Mouse (Mus musculus) embryonic facial prominence, embryonic 13.5 days (tissue): ENCODE data around the gene Sap25. TPM values are rescaled to one million over a fixed set of nuclear protein-coding genes. Genes with fewer than 3 reads are reported as not detected.

Source experiments
- ATAC-seq: fragments of 200-750 bp; cut with Nextera tagmentation; 2 replicates; pipeline ENCODE4 v1.8.0; 2017; ENCODE audit warnings: low read depth; ENCODE audit not compliant: insufficient number of reproducible peaks, insufficient read depth, low FRiP score, low TSS enrichment
- H3K27ac ChIP-seq: fragments of 300-500 bp; sonication (generic); 2 replicates; pipeline ENCODE4 v1.5.1; 2015; ENCODE audit warnings: moderate library complexity, mild to moderate bottlenecking, inconsistent platforms
- H3K27me3 ChIP-seq: fragments of 300-500 bp; sonication (generic); 2 replicates; pipeline ENCODE4 v1.6.1; 2015; ENCODE audit warnings: mild to moderate bottlenecking, inconsistent platforms
- H3K36me3 ChIP-seq: fragments of 300-500 bp; sonication (generic); 2 replicates; pipeline ENCODE4 v1.6.1; 2015; ENCODE audit warnings: mild to moderate bottlenecking, inconsistent platforms
- H3K4me1 ChIP-seq: fragments of 300-500 bp; sonication (generic); 2 replicates; pipeline ENCODE4 v1.6.1; 2015; ENCODE audit warnings: inconsistent platforms
- H3K4me2 ChIP-seq: fragments of 300-500 bp; sonication (generic); 2 replicates; pipeline ENCODE4 v1.6.1; 2015; ENCODE audit warnings: moderate library complexity, mild to moderate bottlenecking, inconsistent platforms
- H3K4me3 ChIP-seq: fragments of 300-500 bp; sonication (generic); 2 replicates; pipeline ENCODE4 v1.5.1; 2015; ENCODE audit warnings: mild to moderate bottlenecking, inconsistent platforms
- H3K9ac ChIP-seq: fragments of 300-500 bp; sonication (generic); 2 replicates; pipeline ENCODE4 v1.6.1; 2015; ENCODE audit warnings: mild to moderate bottlenecking, inconsistent platforms
- H3K9me3 ChIP-seq: fragments of 300-500 bp; sonication (generic); 2 replicates; pipeline ENCODE4 v1.6.1; 2016; ENCODE audit warnings: inconsistent platforms
- WGBS: fragments of 180-500 bp; shearing (Covaris S2); methylation state at CpG from one replicate; pipeline ENCODE4 v1.1.7; 2015; ENCODE audit warnings: mixed read lengths; 5-methylcytosine and 5-hydroxymethylcytosine counted together
- polyA plus RNA-seq: library from polyadenylated mRNA; unstranded; fragments of >200 nt; fragmentation: Nextera tagmentation; extraction: Ambion mirVana; gene quantifications from 2 replicates; pipeline ENCODE4 v1.2.1, GENCODE M21; 2015

Sap25 gene
- polyA plus RNA-seq, 1 experiment from 2014 or later = 7.0 TPM

DNA sequence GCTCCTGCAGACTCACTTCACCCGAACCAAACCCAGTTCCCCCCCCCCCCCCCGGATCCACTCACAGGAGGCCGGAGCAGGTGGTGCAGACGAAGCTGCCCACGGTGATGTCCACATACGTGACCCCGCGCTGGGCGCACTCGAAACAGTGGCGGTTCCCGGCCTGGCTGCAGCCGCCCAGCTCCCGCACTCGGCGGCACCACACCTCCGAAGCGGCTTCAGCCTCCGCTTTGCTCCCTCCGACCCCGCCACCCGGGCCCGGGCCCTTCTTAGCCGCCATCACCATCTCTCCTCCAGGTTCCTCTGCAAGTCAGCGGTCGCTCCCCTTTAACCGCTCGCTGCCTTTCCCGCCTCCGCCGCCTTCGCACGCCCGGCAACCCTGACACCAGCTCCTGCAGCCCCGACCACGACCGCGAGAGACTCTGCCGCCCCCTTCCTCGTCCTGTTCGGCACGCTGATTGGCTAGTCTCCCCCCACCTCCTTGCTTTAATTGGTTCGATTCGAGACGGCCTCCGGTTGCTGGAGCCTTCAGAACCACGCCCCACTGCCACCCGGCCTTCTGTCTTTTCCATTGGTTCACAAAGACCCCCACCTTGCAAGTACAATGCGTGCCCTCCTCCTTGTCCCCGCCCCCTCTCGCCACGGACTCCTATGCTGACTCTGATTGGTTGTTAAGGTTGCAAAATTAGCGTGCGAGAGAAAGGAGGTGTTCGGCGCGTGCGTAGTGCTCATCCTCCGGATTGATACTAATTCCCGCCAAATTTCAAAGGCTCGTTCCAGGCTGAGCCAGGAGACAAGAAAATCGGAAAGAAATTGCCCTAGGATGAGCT lies 43.4 kb downstream of the Sap25 start, which contains the start of gene Agfg2:
Gene Agfg2 (minus strand): TSS at position 433 of the 830 bp plus-strand sequence.
- H3K27ac ChIP-seq = peak within 1 kb of the TSS; percentile 62; the same call in 1 of the 2 replicates
- peak; percentile 97 for ATAC-seq
- H3K9ac ChIP-seq = peak within 1 kb of the TSS; percentile 76
- peak within 1 kb of the TSS; percentile 73 for H3K4me3 ChIP-seq
- H3K27me3 ChIP-seq = no peaks in the 10 kb centered on the region
- WGBS = under 1% methylated on average over 60 of the region's 62 CpGs
- peaks cover 3% of the 10 kb centered on the region; the same call in 1 of the 2 replicates for H3K36me3 ChIP-seq
- peaks cover 23% of the 10 kb centered on the region for H3K4me1 ChIP-seq
- H3K4me2 ChIP-seq = peak within 1 kb of the TSS; percentile 90
- H3K9me3 ChIP-seq = no peaks in the 10 kb centered on the region

GRCm38 (mm10) chr5:137685653-137686052 lies 44.5 kb downstream of the Sap25 start:
- H3K4me2 ChIP-seq = no peak overlapping the region
- H3K27me3 ChIP-seq = no peaks in the 10 kb centered on the region
- peaks cover 23% of the 10 kb centered on the region for H3K4me1 ChIP-seq
- H3K9ac ChIP-seq = no peak overlapping the region
- no peaks in the 10 kb centered on the region for H3K9me3 ChIP-seq
- no peak for ATAC-seq
- no peak overlapping the region for H3K27ac ChIP-seq
- no peaks in the 10 kb centered on the region for H3K36me3 ChIP-seq
- WGBS = 97% methylated on average over 3 of the region's 3 CpGs
- no peak overlapping the region for H3K4me3 ChIP-seq

DNA sequence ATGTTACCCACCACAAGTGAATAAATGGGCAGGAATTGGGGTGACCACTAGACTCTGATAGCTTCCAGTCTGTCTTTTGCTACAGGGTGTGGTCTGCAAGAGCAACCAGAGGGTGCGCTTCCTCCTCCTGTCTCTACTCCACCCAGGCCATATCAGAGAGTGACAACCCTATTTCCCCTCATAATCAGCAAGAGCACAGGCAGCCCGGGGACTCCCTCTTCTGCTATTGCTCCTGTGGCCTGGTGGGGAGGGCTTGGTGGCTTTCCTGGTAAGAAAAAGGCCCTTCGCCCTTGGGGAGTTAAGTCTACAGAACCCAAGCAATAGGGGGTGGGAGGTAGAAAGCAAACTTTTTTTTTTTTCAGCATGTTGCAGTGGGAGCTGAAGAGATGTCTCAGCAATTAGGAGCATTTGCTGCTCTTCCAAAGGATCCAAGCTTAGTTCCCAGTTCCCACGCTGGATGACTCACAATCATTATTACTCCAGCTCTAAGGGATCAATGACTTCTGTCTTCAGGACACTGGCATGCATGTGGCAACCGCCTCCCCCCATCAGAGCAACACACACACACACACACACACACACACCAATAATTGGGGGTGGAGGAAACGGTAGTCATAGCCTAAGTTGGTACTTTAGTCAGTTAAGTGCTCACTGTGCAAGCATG lies 45.1 kb downstream of the Sap25 start:
- H3K4me1 ChIP-seq = peaks cover 23% of the 10 kb centered on the region
- no peak overlapping the region for H3K9ac ChIP-seq
- no peaks in the 10 kb centered on the region for H3K27me3 ChIP-seq
- no peak for ATAC-seq
- no peak overlapping the region for H3K27ac ChIP-seq
- no peaks in the 10 kb centered on the region for H3K36me3 ChIP-seq
- no peak overlapping the region for H3K4me3 ChIP-seq
- no peaks in the 10 kb centered on the region for H3K9me3 ChIP-seq
- 77% methylated on average over 6 of the region's 6 CpGs for WGBS
- no peak overlapping the region for H3K4me2 ChIP-seq

- Histone ChIP-seq H3K4me1 (0 out of 2 replicates have a peak, but pooled peaks cover 4% of the 10 kb centered on the region), H3K9me3 (no peaks in the 10 kb centered on the region), H3K9ac (no peak overlapping the region), H3K27ac (no peak overlapping the region), H3K4me3 (no peak overlapping the region), H3K27me3 (no peaks in the 10 kb centered on the region), H3K36me3 (no peaks in the 10 kb centered on the region), H3K4me2 (no peak overlapping the region)
- 85% methylated on average over 3 of the region's 3 CpGs for WGBS
- ATAC-seq = no peak
Measured at GRCm38 (mm10) chr5:137689974-137690373, 48.8 kb downstream of the Sap25 start.

GRCm38 (mm10) chr5:137690531-137690930 lies 49.4 kb downstream of the Sap25 start:
- H3K36me3 ChIP-seq = no peaks in the 10 kb centered on the region
- 61% methylated on average over 9 of the region's 9 CpGs for WGBS
- H3K9me3 ChIP-seq = no peaks in the 10 kb centered on the region
- H3K27ac ChIP-seq = no peak overlapping the region
- ATAC-seq = no peak
- H3K27me3 ChIP-seq = no peaks in the 10 kb centered on the region
- H3K4me1 ChIP-seq = no peaks in the 10 kb centered on the region
- H3K4me3 ChIP-seq = no peak overlapping the region
- H3K9ac ChIP-seq = no peak overlapping the region
- no peak overlapping the region for H3K4me2 ChIP-seq

DNA sequence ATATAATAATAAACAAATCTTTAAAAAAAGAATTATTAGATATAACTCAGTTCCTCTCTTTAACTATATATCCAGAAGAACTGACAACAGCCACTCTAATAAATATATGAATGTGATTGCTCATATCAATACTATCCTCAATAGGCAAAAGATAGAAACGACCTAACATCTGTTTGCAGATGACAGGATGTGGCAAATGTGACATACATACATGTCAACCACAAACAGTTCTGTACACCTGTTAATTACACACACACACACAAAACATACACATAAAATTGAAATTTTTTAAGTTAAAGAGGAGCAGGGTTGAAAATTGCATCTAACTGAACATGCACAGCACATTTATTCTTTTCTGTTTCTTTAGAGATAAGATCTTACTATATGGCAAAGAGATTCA lies 50.7 kb downstream of the Sap25 start:
- WGBS = 82% methylated on average over 1 of the region's 1 CpGs
- H3K9me3 ChIP-seq = no peaks in the 10 kb centered on the region

More for the DNA sequence above, 50.7 kb downstream of the Sap25 start:
- no peaks in the 10 kb centered on the region for H3K4me1 ChIP-seq
- H3K27ac ChIP-seq = no peak overlapping the region
- H3K27me3 ChIP-seq = no peaks in the 10 kb centered on the region
- no peak overlapping the region for H3K9ac ChIP-seq
- no peak overlapping the region for H3K4me2 ChIP-seq
- H3K4me3 ChIP-seq = no peak overlapping the region
- ATAC-seq = no peak
- no peaks in the 10 kb centered on the region for H3K36me3 ChIP-seq

Other genes starting within 250 kb of the Sap25 start
- 0.11 and 0.17 TPM in 2 replicates for gene Zan, start 164.3 kb upstream of the Sap25 start, polyA plus RNA-seq
- gene Pop7, start 138.8 kb upstream of the Sap25 start, polyA plus RNA-seq = 48.0 and 56.2 TPM in 2 replicates
- 16.3 and 17.1 TPM in 2 replicates for gene Gigyf1, start 122.8 kb upstream of the Sap25 start, polyA plus RNA-seq
- gene Epo, start 108.1 kb upstream of the Sap25 start, polyA plus RNA-seq = not detected in 2 replicates
- 360 and 396 TPM in 2 replicates for gene Gnb2, start 107.8 kb upstream of the Sap25 start, polyA plus RNA-seq
- 2.8 and 4.5 TPM in 2 replicates for gene Actl6b, start 87.8 kb upstream of the Sap25 start, polyA plus RNA-seq
- gene Tfr2, start 71.5 kb upstream of the Sap25 start, polyA plus RNA-seq = 0.35 and 1.7 TPM in 2 replicates
- gene Mospd3, start 40.3 kb upstream of the Sap25 start, polyA plus RNA-seq = 33.3 and 33.8 TPM in 2 replicates
- gene Pcolce, start 27.6 kb upstream of the Sap25 start, polyA plus RNA-seq = 122 and 135 TPM in 2 replicates
- 0.13 TPM in 1 of 2 replicates, not detected in the other for gene Fbxo24, start 12.3 kb upstream of the Sap25 start, polyA plus RNA-seq
- 31.5 and 33.9 TPM in 2 replicates for gene Lrch4, start 12.2 kb upstream of the Sap25 start, polyA plus RNA-seq
- gene Gm20605, start 12.2 kb upstream of the Sap25 start, polyA plus RNA-seq = 7.9 and 8.2 TPM in 2 replicates
- 0.26 and 0.32 TPM in 2 replicates for gene Irs3, start 4.4 kb downstream of the Sap25 start, polyA plus RNA-seq
- gene Agfg2, start 43.4 kb downstream of the Sap25 start, polyA plus RNA-seq = 15.8 and 19.2 TPM in 2 replicates
- 3.5 and 4.4 TPM in 2 replicates for gene Nyap1, start 100.3 kb downstream of the Sap25 start, polyA plus RNA-seq
- 129 and 134 TPM in 2 replicates for gene Tsc22d4, start 104.4 kb downstream of the Sap25 start, polyA plus RNA-seq
- gene Ppp1r35, start 137.5 kb downstream of the Sap25 start, polyA plus RNA-seq = 28.4 and 30.6 TPM in 2 replicates
- 14.2 and 14.7 TPM in 2 replicates for gene Mepce, start 146.3 kb downstream of the Sap25 start, polyA plus RNA-seq
- gene Zcwpw1, start 146.5 kb downstream of the Sap25 start, polyA plus RNA-seq = 36.1 and 39.7 TPM in 2 replicates
- 0.31 and 0.70 TPM in 2 replicates for gene Pilra, start 194.9 kb downstream of the Sap25 start, polyA plus RNA-seq
- not detected in 2 replicates for gene Pilrb1, start 216.8 kb downstream of the Sap25 start, polyA plus RNA-seq
- gene Pilrb2, start 230.5 kb downstream of the Sap25 start, polyA plus RNA-seq = not detected in 2 replicates